Mouse (Mus musculus): ENCODE measurements around the gene Slc20a1.

Gene Slc20a1

GRCm38 (mm10) chr2:129198436-129199327 is at the start of gene Slc20a1:
TSS of gene Slc20a1 (plus strand) at chr2:129198764.
- peak; percentile 93 to 99 for DNase-seq (ENCODE audit: low spot score in 2 of 2)

GRCm38 (mm10) chr2:129148836-129149235 is 49.7 kb upstream of the Slc20a1 start:
- no peak for DNase-seq (ENCODE audit: low spot score in 2 of 2)

- no peak for DNase-seq (ENCODE audit: low spot score in 2 of 2)
Observed at GRCm38 (mm10) chr2:129150386-129150785, 48.2 kb upstream of the Slc20a1 start.

- no peak for DNase-seq (ENCODE audit: low spot score in 2 of 2)
Observed at GRCm38 (mm10) chr2:129151111-129151510, 47.5 kb upstream of the Slc20a1 start.

- no peak for DNase-seq (ENCODE audit: low spot score in 2 of 2)
Observed at GRCm38 (mm10) chr2:129152751-129153150, 45.8 kb upstream of the Slc20a1 start.

- DNase-seq (ENCODE audit: low spot score in 2 of 2) = no peak
Observed at GRCm38 (mm10) chr2:129164815-129165214, 33.7 kb upstream of the Slc20a1 start.

- no peak for DNase-seq (ENCODE audit: low spot score in 2 of 2)
Observed at GRCm38 (mm10) chr2:129166466-129167463, 31.8 kb upstream of the Slc20a1 start.

- no peak for DNase-seq (ENCODE audit: low spot score in 2 of 2)
Observed at GRCm38 (mm10) chr2:129173386-129173785, 25.2 kb upstream of the Slc20a1 start.

GRCm38 (mm10) chr2:129174474-129174873 is 24.1 kb upstream of the Slc20a1 start:
- DNase-seq (ENCODE audit: low spot score in 2 of 2) = peak; percentile 24 to 31

- DNase-seq (ENCODE audit: low spot score in 2 of 2) = no peak
Observed at GRCm38 (mm10) chr2:129175636-129176035, 22.9 kb upstream of the Slc20a1 start.

GRCm38 (mm10) chr2:129176676-129177420 is 21.7 kb upstream of the Slc20a1 start:
- no peak for DNase-seq (ENCODE audit: low spot score in 2 of 2)

GRCm38 (mm10) chr2:129177661-129178060 is 20.9 kb upstream of the Slc20a1 start:
- no peak for DNase-seq (ENCODE audit: low spot score in 2 of 2)

- DNase-seq (ENCODE audit: low spot score in 2 of 2) = no peak
Observed at GRCm38 (mm10) chr2:129178182-129178908, 20.2 kb upstream of the Slc20a1 start.

GRCm38 (mm10) chr2:129179946-129180853 is 18.4 kb upstream of the Slc20a1 start:
- no peak for DNase-seq (ENCODE audit: low spot score in 2 of 2)

- DNase-seq (ENCODE audit: low spot score in 2 of 2) = no peak
Observed at GRCm38 (mm10) chr2:129181509-129181908, 17.1 kb upstream of the Slc20a1 start.

- no peak for DNase-seq (ENCODE audit: low spot score in 2 of 2)
Observed at GRCm38 (mm10) chr2:129182412-129182811, 16.2 kb upstream of the Slc20a1 start.

- peak in 1 of 2 experiments; percentile 21 for DNase-seq (ENCODE audit: low spot score in 2 of 2)
Observed at GRCm38 (mm10) chr2:129183561-129184031, 15.0 kb upstream of the Slc20a1 start.

- DNase-seq (ENCODE audit: low spot score in 2 of 2) = no peak
Observed at GRCm38 (mm10) chr2:129184853-129185252, 13.7 kb upstream of the Slc20a1 start.

- no peak for DNase-seq (ENCODE audit: low spot score in 2 of 2)
Observed at GRCm38 (mm10) chr2:129185611-129186290, 12.8 kb upstream of the Slc20a1 start.

All from frontal cortex, postnatal 25 days (tissue).